Mouse (Mus musculus): ENCODE data around the gene Ankrd40.

DNA sequence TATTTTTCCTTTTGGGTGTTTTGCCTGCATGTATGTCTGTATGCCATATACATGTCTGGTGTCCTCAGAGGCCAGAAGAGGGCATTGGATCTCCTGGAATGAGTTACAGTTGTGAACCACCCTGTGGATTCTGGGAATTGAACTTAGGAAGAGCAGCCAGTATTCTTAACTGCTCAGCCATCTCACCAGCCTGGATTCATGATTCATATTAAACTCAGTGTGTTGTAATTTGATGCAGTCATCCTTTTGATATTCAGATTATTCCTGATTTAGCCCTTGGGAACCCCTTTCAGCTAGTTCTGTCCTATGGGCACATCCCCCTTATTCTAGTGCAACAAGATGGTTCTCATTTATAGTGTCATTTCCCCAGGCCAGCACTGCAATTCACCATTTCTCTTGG is 8.8 kb downstream of the Ankrd40 start:
- no peak for TF ChIP-seq CTCF (IDR thresholded peaks at IDR 0.05)
- no peak for TF ChIP-seq POLR2A (IDR thresholded peaks at IDR 0.05; ENCODE audit: insufficient read depth, low read depth, low read length)

Data from heart, adult 2 months (tissue).